8 mouse cellular contexts compared by ENCODE assay signal in the genomic region with DNA sequence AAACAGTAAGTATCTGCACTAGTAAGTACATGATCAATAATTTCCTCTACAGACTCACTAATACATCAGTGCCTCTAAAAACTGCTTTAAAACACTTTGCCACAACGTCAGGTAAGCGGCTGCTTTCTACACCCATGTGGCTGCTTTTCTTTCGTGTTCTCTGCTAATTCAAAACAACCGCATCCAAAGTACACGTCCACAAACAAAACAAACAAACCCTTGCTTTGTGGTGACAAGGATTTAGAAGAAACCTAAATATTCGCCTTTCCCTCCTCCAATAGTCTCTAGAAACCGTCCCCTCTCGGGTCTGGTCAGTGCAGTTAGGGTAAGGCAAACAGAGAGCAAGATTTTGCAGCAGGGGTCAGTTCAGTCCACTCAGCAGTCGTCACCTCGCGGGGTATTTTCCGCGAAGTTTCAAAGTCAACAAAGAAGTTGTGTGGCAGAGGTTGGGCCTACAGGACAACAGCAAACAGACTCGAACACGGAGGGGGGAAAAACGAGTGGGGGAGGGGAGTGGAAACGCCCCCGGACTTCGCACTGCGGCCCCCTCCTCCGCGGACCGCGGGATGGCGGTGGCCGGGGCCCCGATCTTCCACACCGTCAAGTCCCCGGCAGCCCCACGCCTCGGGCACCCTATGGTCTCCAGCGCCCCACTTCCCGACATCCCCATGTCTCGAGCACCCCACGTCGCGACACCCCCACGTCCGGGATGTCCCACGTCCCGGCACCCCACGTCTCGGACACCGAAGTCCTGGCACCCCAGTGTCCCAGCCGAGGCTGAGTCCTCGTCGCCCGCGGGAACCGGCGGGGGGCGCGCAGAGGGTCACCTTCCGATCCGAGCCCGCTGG. TPM values are rescaled to one million over a fixed set of nuclear protein-coding genes. Genes with fewer than 3 reads are reported as not detected.
DNase-seq lines count a peak whose midpoint lies in the region; ATAC-seq lines count a peak whose summit lies in the region.

No protein-coding gene starts in this region.

- no peaks in the 10 kb centered on the region for H3K36me3 ChIP-seq in intestine, embryonic 14.5 days (ENCODE audit: control insufficient read depth, insufficient read depth, low read length)
- H3K36me3 ChIP-seq in liver, embryonic 12.5 days = peaks cover 8% of the 10 kb centered on the region

- H3K4me1 ChIP-seq in intestine, embryonic 14.5 days (replicated peaks; ENCODE audit: control insufficient read depth, insufficient read depth, low read length) = peaks cover 14% of the 10 kb centered on the region
- H3K4me1 ChIP-seq in liver, embryonic 12.5 days = peaks cover 66% of the 10 kb centered on the region

- peak overlapping the region; percentile 85 for H3K4me2 ChIP-seq in intestine, embryonic 14.5 days (ENCODE audit: low read length)
- peak overlapping the region; percentile 89 for H3K4me2 ChIP-seq in liver, embryonic 12.5 days

- no peaks in the 10 kb centered on the region for H3K27me3 ChIP-seq in intestine, embryonic 14.5 days (replicated peaks; ENCODE audit: control insufficient read depth, insufficient read depth, low read length)
- no peaks in the 10 kb centered on the region for H3K27me3 ChIP-seq in liver, embryonic 12.5 days (replicated peaks)

- peak; percentile 47 for ATAC-seq in intestine, embryonic 14.5 days (replicated peaks; ENCODE audit: low FRiP score, low TSS enrichment, low read depth)
- ATAC-seq in liver, embryonic 12.5 days = no peak; the same call in 1 of the 2 replicates

- whole genome bisulfite sequencing in intestine, embryonic 14.5 days = under 1% methylated on average over 44 of the region's 56 CpGs
- 1% methylated on average over 56 of the region's 56 CpGs for WGBS in liver, embryonic 12.5 days (ENCODE audit: insufficient replicate concordance)

- H3K4me3 ChIP-seq in intestine, embryonic 14.5 days (ENCODE audit: low read depth, low read length) = peak overlapping the region; percentile 91
- peak overlapping the region; percentile 98 for H3K4me3 ChIP-seq in liver, embryonic 12.5 days

- DNase-seq in layer of hippocampus, adult 11-12 months (ENCODE audit: low spot score) = peak; percentile 37
- DNase-seq in layer of hippocampus, adult 8-10 months (ENCODE audit: low spot score in 2 of 2) = no peak
- DNase-seq in cerebellum, postnatal 10 days = peak; percentile 68 to 76
- peak; percentile 42 for DNase-seq in gastrocnemius, postnatal 25 days
- peak; percentile 82 for DNase-seq in intestine, embryonic 14.5 days (ENCODE audit: low spot score)
- peak; percentile 29 to 34 for DNase-seq in natural killer cell, adult 2 months (ENCODE audit: low spot score in 2 of 2)
- DNase-seq in testis, postnatal 10 days (ENCODE audit: low spot score) = peak; percentile 67

- H3K9ac ChIP-seq in intestine, embryonic 14.5 days (ENCODE audit: low read length) = peak overlapping the region; percentile 92
- peak overlapping the region; percentile 95 for H3K9ac ChIP-seq in liver, embryonic 12.5 days

- peak overlapping the region; percentile 97 for H3K27ac ChIP-seq in intestine, embryonic 14.5 days (ENCODE audit: low read depth)
- H3K27ac ChIP-seq in liver, embryonic 12.5 days = peak overlapping the region; percentile 99

- H3K9me3 ChIP-seq in intestine, embryonic 14.5 days (ENCODE audit: control insufficient read depth, low read length) = no peaks in the 10 kb centered on the region
- no peaks in the 10 kb centered on the region for H3K9me3 ChIP-seq in liver, embryonic 12.5 days (replicated peaks)

RNA-seq across cellular contexts. Expression of a gene that starts 0.8 kb away (rescaled TPM):
- 100 to 1,000 TPM; 177 to 194 (median 186) TPM for total RNA-seq in layer of hippocampus, adult 8-10 months (2022)
- total RNA-seq in gastrocnemius, postnatal 25 days (2021) = 100 to 1,000 TPM in 1 of 2 experiments, 10 to 100 TPM in 1; 94.5 to 100 TPM
- 36.2 and 39.6 TPM in 2 replicates for polyA plus RNA-seq in intestine, embryonic 14.5 days (2014; fragmentation: Nextera tagmentation; extraction: Ambion mirVana)
- polyA plus RNA-seq in liver, embryonic 12.5 days (2016; fragmentation: Nextera tagmentation; extraction: Ambion mirVana) = 22.0 and 22.2 TPM in 2 replicates

RNA-seq across cellular contexts. Expression of a gene that starts 35.2 kb away (rescaled TPM):
- 10 to 100 TPM; 17.4 to 21.0 (median 19.4) TPM for total RNA-seq in layer of hippocampus, adult 8-10 months (2022)
- total RNA-seq in gastrocnemius, postnatal 25 days (2021) = 10 to 100 TPM; 37.7 to 38.5 TPM
- 10.0 and 12.0 TPM in 2 replicates for polyA plus RNA-seq in intestine, embryonic 14.5 days (2014; fragmentation: Nextera tagmentation; extraction: Ambion mirVana)
- polyA plus RNA-seq in liver, embryonic 12.5 days (2016; fragmentation: Nextera tagmentation; extraction: Ambion mirVana) = 2.5 and 3.6 TPM in 2 replicates

Comparison
In these comparisons a context has a peak if more than half of its experiments do, and no peak if none do; other contexts are left out.
1. DNase-seq: peak in layer of hippocampus, adult 11-12 months (single experiment), cerebellum, postnatal 10 days (2 of 2), gastrocnemius, postnatal 25 days (single experiment), intestine, embryonic 14.5 days (single experiment), natural killer cell, adult 2 months (2 of 2) and testis, postnatal 10 days (single experiment); none in layer of hippocampus, adult 8-10 months (0 of 2).